Mouse (Mus musculus): ENCODE results near the gene Osm. TPM values are rescaled to one million over a fixed set of nuclear protein-coding genes. Genes with fewer than 3 reads are reported as not detected.

Gene Osm
- total and polyA plus RNA-seq, 2 experiments, result not detected

DNA sequence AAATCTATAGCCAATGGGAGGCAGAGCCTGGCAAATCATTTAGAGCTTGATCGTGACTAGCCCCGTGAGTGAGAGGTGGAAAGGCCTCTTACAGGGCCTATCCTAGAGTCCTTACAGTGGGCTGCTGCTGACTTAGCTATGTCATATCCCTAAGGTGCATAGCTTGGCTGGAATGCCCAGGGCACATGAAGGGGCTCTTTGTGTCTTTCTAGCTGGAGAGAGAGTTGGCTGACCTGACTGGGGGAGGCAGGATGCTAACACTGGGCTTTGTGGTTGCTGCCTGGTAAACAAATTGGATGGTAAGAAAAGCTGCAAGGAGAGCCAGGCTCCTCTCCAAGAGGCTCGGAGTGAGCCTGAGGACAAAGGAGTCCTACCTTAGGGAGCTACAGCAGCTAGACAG, 43.5 kb upstream of the Osm start:
- 91% methylated on average over 3 of the region's 3 CpGs for WGBS
- H3K4me3 ChIP-seq (ENCODE audit: insufficient read depth, low read depth, low read length), result no peak overlapping the region
- peaks cover 33% of the 10 kb centered on the region for H3K4me1 ChIP-seq (ENCODE audit: control insufficient read depth, insufficient read depth, low read length)
- no peak overlapping the region for H3K27ac ChIP-seq (replicated peaks; ENCODE audit: insufficient read depth, low read depth, low read length)
- peaks cover 49% of the 10 kb centered on the region for H3K79me2 ChIP-seq (ENCODE audit: control insufficient read depth, insufficient read depth, low read length)
- no peaks in the 10 kb centered on the region for H3K27me3 ChIP-seq (ENCODE audit: control insufficient read depth, insufficient read depth, low read length)
- TF ChIP-seq POLR2A (IDR thresholded peaks at IDR 0.05; ENCODE audit: extremely low read depth, insufficient read depth, low read length), result no peak
- no peak for TF ChIP-seq CTCF (IDR thresholded peaks at IDR 0.05; ENCODE audit: low read depth, low read length)
- H3K9ac ChIP-seq (ENCODE audit: low read depth, low read length), result no peak overlapping the region
- DNase-seq (ENCODE audit: extremely low read depth, low read depth, low spot score), result no peak
- no peaks in the 10 kb centered on the region for H3K36me3 ChIP-seq (ENCODE audit: control insufficient read depth, insufficient read depth, low read length)

DNA sequence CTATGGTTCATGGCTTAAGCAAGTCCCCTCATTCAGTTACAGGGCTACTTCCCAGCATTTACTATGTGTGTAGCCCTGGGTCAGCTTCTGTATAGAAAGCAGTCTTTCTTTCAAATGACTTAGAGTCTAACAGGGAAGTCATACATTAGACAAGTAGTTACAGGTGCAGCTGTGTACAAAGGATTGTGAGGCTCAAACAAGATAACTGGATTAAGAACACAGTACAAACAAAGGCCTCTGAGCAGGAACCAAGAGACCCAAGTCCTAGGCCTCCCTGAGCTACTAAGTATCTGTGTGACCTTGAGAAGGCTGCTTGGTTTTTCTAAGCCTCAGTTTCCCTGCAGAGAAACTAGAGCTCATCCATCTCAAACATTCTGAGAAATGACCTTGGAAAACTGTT, 42.8 kb upstream of the Osm start:
- no peak for DNase-seq (ENCODE audit: extremely low read depth, low read depth, low spot score)

GRCm38 (mm10) chr11:4195597-4196031, 40.6 kb upstream of the Osm start:
- H3K36me3 ChIP-seq (ENCODE audit: control insufficient read depth, insufficient read depth, low read length), result no peaks in the 10 kb centered on the region
- no peaks in the 10 kb centered on the region for H3K27me3 ChIP-seq (ENCODE audit: control insufficient read depth, insufficient read depth, low read length)
- H3K27ac ChIP-seq (replicated peaks; ENCODE audit: insufficient read depth, low read depth, low read length), result no peak overlapping the region
- DNase-seq (ENCODE audit: extremely low read depth, low read depth, low spot score), result no peak
- no peak overlapping the region for H3K9ac ChIP-seq (ENCODE audit: low read depth, low read length)
- H3K4me1 ChIP-seq (ENCODE audit: control insufficient read depth, insufficient read depth, low read length), result peaks cover 16% of the 10 kb centered on the region
- peaks cover 48% of the 10 kb centered on the region for H3K79me2 ChIP-seq (ENCODE audit: control insufficient read depth, insufficient read depth, low read length)
- TF ChIP-seq CTCF (IDR thresholded peaks at IDR 0.05; ENCODE audit: low read depth, low read length) (no peak), POLR2A (IDR thresholded peaks at IDR 0.05; ENCODE audit: extremely low read depth, insufficient read depth, low read length) (no peak)
- H3K4me3 ChIP-seq (ENCODE audit: insufficient read depth, low read depth, low read length), result no peak overlapping the region
- 77% methylated on average over 3 of the region's 3 CpGs for WGBS

More for the DNA sequence above, 42.8 kb upstream of the Osm start:
- no peaks in the 10 kb centered on the region for H3K27me3 ChIP-seq (ENCODE audit: control insufficient read depth, insufficient read depth, low read length)
- no peak for TF ChIP-seq POLR2A (IDR thresholded peaks at IDR 0.05; ENCODE audit: extremely low read depth, insufficient read depth, low read length)
- TF ChIP-seq CTCF (IDR thresholded peaks at IDR 0.05; ENCODE audit: low read depth, low read length), result no peak
- H3K36me3 ChIP-seq (ENCODE audit: control insufficient read depth, insufficient read depth, low read length), result no peaks in the 10 kb centered on the region
- H3K9ac ChIP-seq (ENCODE audit: low read depth, low read length), result no peak overlapping the region
- H3K79me2 ChIP-seq (ENCODE audit: control insufficient read depth, insufficient read depth, low read length), result peaks cover 43% of the 10 kb centered on the region
- no peak overlapping the region for H3K27ac ChIP-seq (replicated peaks; ENCODE audit: insufficient read depth, low read depth, low read length)
- H3K4me3 ChIP-seq (ENCODE audit: insufficient read depth, low read depth, low read length), result no peak overlapping the region
- H3K4me1 ChIP-seq (ENCODE audit: control insufficient read depth, insufficient read depth, low read length), result peaks cover 30% of the 10 kb centered on the region

- H3K4me1 ChIP-seq (ENCODE audit: control insufficient read depth, insufficient read depth, low read length), result peaks cover 8% of the 10 kb centered on the region
These were observed 39.6 kb upstream of the Osm start for GRCm38 (mm10) chr11:4196636-4197035.

DNA sequence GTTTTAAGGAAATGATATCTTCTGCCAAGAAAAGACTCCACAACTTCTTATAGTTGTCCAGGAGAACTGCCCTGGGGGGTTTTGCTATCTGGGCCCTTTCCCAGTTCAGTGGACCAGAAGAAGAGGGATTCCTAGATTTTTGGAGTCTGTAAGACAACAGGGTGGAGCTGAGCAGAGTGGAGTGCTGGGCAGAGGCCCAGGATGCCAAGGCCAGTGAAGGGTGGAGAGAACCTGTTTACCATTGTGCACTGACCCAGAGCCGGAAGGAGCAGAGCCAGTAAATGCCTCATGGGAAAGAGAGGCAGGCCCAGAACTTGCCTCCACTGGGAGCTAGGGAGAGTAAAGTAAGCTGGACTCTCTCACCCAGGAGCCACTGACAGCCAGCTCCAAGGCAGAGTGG, 38.5 kb upstream of the Osm start:
- Histone ChIP-seq H3K4me3 (ENCODE audit: insufficient read depth, low read depth, low read length) (no peak overlapping the region), H3K9ac (ENCODE audit: low read depth, low read length) (no peak overlapping the region), H3K36me3 (ENCODE audit: control insufficient read depth, insufficient read depth, low read length) (no peaks in the 10 kb centered on the region), H3K27me3 (ENCODE audit: control insufficient read depth, insufficient read depth, low read length) (no peaks in the 10 kb centered on the region), H3K4me1 (ENCODE audit: control insufficient read depth, insufficient read depth, low read length) (peaks cover 8% of the 10 kb centered on the region), H3K79me2 (ENCODE audit: control insufficient read depth, insufficient read depth, low read length) (peaks cover 43% of the 10 kb centered on the region; the same call in 1 of the 2 replicates), H3K27ac (replicated peaks; ENCODE audit: insufficient read depth, low read depth, low read length) (peak overlapping the region; percentile 34)
- peak; percentile 87 for DNase-seq (ENCODE audit: extremely low read depth, low read depth, low spot score)
- TF ChIP-seq POLR2A (IDR thresholded peaks at IDR 0.05; ENCODE audit: extremely low read depth, insufficient read depth, low read length) (no peak), CTCF (IDR thresholded peaks at IDR 0.05; ENCODE audit: low read depth, low read length) (no peak)
- 20% methylated on average over 1 of the region's 1 CpGs for WGBS

More at GRCm38 (mm10) chr11:4196636-4197035, 39.6 kb upstream of the Osm start:
- no peaks in the 10 kb centered on the region for H3K27me3 ChIP-seq (ENCODE audit: control insufficient read depth, insufficient read depth, low read length)
- DNase-seq (ENCODE audit: extremely low read depth, low read depth, low spot score), result no peak
- TF ChIP-seq POLR2A (IDR thresholded peaks at IDR 0.05; ENCODE audit: extremely low read depth, insufficient read depth, low read length) (no peak), CTCF (IDR thresholded peaks at IDR 0.05; ENCODE audit: low read depth, low read length) (no peak)
- 83% methylated on average over 8 of the region's 8 CpGs for WGBS
- H3K4me3 ChIP-seq (ENCODE audit: insufficient read depth, low read depth, low read length), result no peak overlapping the region
- no peak overlapping the region for H3K27ac ChIP-seq (replicated peaks; ENCODE audit: insufficient read depth, low read depth, low read length)
- no peaks in the 10 kb centered on the region for H3K36me3 ChIP-seq (ENCODE audit: control insufficient read depth, insufficient read depth, low read length)
- no peak overlapping the region for H3K9ac ChIP-seq (ENCODE audit: low read depth, low read length)
- peaks cover 48% of the 10 kb centered on the region for H3K79me2 ChIP-seq (ENCODE audit: control insufficient read depth, insufficient read depth, low read length)

DNA sequence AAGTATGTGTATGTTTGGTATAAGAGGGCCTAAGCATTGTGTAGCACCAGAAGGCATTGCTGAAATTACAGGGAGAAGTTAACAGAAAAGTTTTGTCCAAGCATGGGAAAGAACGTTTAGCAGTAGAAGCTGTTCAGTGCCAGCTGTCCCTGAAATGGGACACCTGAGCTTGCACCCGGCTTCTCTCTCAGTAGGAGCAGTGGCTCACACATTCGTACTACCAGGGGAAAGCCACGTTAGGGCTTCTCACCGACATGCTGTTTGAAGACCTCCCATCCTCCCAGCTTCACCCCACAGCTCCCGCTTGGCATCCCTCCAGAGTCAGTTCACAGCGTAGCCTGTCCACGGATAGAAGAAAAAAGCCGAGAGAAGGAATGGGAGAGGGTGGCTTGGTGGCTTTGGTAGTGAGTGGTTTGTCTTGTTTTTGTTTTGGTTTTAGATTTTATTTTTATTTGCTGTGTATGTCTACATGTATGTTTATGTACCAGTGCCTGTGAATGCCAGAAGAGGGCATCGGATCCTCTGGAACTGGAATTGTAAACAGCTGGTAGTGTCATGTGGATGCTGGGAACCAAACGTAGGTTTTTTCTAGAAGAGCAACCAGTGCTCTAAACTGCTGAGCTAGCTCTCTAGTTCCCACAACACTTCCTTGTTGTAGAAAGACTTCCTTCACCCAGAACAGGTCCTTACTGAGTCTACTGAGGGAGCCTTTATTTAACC, 34.1 kb upstream of the Osm start:
- peak; percentile 70 for DNase-seq (ENCODE audit: extremely low read depth, low read depth, low spot score)
- Histone ChIP-seq H3K27me3 (ENCODE audit: control insufficient read depth, insufficient read depth, low read length) (no peaks in the 10 kb centered on the region), H3K79me2 (ENCODE audit: control insufficient read depth, insufficient read depth, low read length) (peaks cover 19% of the 10 kb centered on the region; the same call in 1 of the 2 replicates), H3K27ac (replicated peaks; ENCODE audit: insufficient read depth, low read depth, low read length) (0 out of 2 replicates have a peak overlapping the region, but pooled peaks have one; percentile 1), H3K4me1 (ENCODE audit: control insufficient read depth, insufficient read depth, low read length) (peaks cover 13% of the 10 kb centered on the region), H3K4me3 (ENCODE audit: insufficient read depth, low read depth, low read length) (no peak overlapping the region), H3K9ac (ENCODE audit: low read depth, low read length) (no peak overlapping the region), H3K36me3 (ENCODE audit: control insufficient read depth, insufficient read depth, low read length) (peaks cover 8% of the 10 kb centered on the region)
- 68% methylated on average over 11 of the region's 11 CpGs for WGBS
- TF ChIP-seq POLR2A (IDR thresholded peaks at IDR 0.05; ENCODE audit: extremely low read depth, insufficient read depth, low read length) (no peak), CTCF (IDR thresholded peaks at IDR 0.05; ENCODE audit: low read depth, low read length) (no peak)
